Mouse (Mus musculus) neural tube, embryonic 13.5 days (tissue): ENCODE data around the gene Esrra. TPM values are rescaled to one million over a fixed set of nuclear protein-coding genes. Genes with fewer than 3 reads are reported as not detected.

Experiments used
- ATAC-seq: fragments of 200-750 bp; cut with Nextera tagmentation; 2 replicates; pipeline ENCODE4 v1.8.0; 2017; ENCODE audit warnings: low read depth, mild to moderate bottlenecking, moderate TSS enrichment, moderate library complexity
- H3K27ac ChIP-seq: fragments of 300-500 bp; sonication (generic); replicated peaks from 2 replicates; pipeline ENCODE4 v1.5.1; 2015; ENCODE audit warnings: moderate library complexity, mild to moderate bottlenecking, inconsistent platforms
- H3K27me3 ChIP-seq: fragments of 300-500 bp; sonication (generic); 2 replicates; pipeline ENCODE4 v1.6.1; 2015; ENCODE audit warnings: mild to moderate bottlenecking, inconsistent platforms
- H3K36me3 ChIP-seq: fragments of 300-500 bp; sonication (generic); 2 replicates; pipeline ENCODE4 v1.6.1; 2015; ENCODE audit warnings: mild to moderate bottlenecking, inconsistent platforms
- H3K4me1 ChIP-seq: fragments of 300-500 bp; sonication (generic); replicated peaks from 2 replicates; pipeline ENCODE4 v1.6.1; 2015; ENCODE audit warnings: inconsistent platforms
- H3K4me2 ChIP-seq: fragments of 300-500 bp; sonication (generic); 2 replicates; pipeline ENCODE4 v1.6.1; 2015; ENCODE audit warnings: inconsistent platforms, mild to moderate bottlenecking, moderate library complexity
- H3K4me3 ChIP-seq: fragments of 300-500 bp; sonication (generic); 2 replicates; pipeline ENCODE4 v1.5.1; 2015; ENCODE audit warnings: mild to moderate bottlenecking, inconsistent platforms
- H3K9ac ChIP-seq: fragments of 300-500 bp; sonication (generic); 2 replicates; pipeline ENCODE4 v1.6.1; 2015; ENCODE audit warnings: moderate library complexity, mild to moderate bottlenecking, inconsistent platforms
- H3K9me3 ChIP-seq: fragments of 300-500 bp; sonication (generic); 2 replicates; pipeline ENCODE4 v1.6.1; 2016; ENCODE audit warnings: inconsistent platforms
- WGBS: fragments of 180-500 bp; shearing (Covaris S2); methylation state at CpG from one replicate; pipeline ENCODE4 v1.1.7; 2015; 5-methylcytosine and 5-hydroxymethylcytosine counted together
- microRNA-seq: library from miRNA; unstranded; fragments of <30 nt; microRNA quantifications from one replicate; pipeline ENCODE4, GENCODE M21; 2016
- polyA plus RNA-seq: library from polyadenylated mRNA; unstranded; fragments of >200 nt; fragmentation: Nextera tagmentation; extraction: Ambion mirVana; gene quantifications from 2 replicates; pipeline ENCODE4 v1.2.1, GENCODE M21; 2015

Esrra gene
- polyA plus RNA-seq, 1 experiment from 2014 or later = 16.9 TPM

GRCm38 (mm10) chr19:6871574-6872271 is 49.9 kb downstream of the Esrra start:
- H3K9me3 ChIP-seq = no peaks in the 10 kb centered on the region
- no peaks in the 10 kb centered on the region for H3K27me3 ChIP-seq
- no peak for ATAC-seq
- 70% methylated on average over 5 of the region's 5 CpGs for WGBS
- H3K36me3 ChIP-seq = no peaks in the 10 kb centered on the region
- H3K4me1 ChIP-seq = no peaks in the 10 kb centered on the region
- H3K9ac ChIP-seq = no peak overlapping the region
- H3K4me3 ChIP-seq = no peak overlapping the region
- no peak overlapping the region for H3K27ac ChIP-seq
- H3K4me2 ChIP-seq = no peak overlapping the region

GRCm38 (mm10) chr19:6869355-6869754 is 52.3 kb downstream of the Esrra start:
- Histone ChIP-seq H3K27ac (no peak overlapping the region), H3K9me3 (peaks cover 5% of the 10 kb centered on the region; the same call in 1 of the 2 replicates), H3K27me3 (no peaks in the 10 kb centered on the region), H3K9ac (no peak overlapping the region), H3K4me3 (no peak overlapping the region), H3K36me3 (no peaks in the 10 kb centered on the region), H3K4me2 (peak overlapping the region; percentile 30; the same call in 1 of the 2 replicates), H3K4me1 (no peaks in the 10 kb centered on the region)
- 2% methylated on average over 5 of the region's 5 CpGs for whole genome bisulfite sequencing
- ATAC-seq = no peak

GRCm38 (mm10) chr19:6861451-6861850 is 60.2 kb downstream of the Esrra start:
- Histone ChIP-seq H3K9ac (no peak overlapping the region), H3K4me3 (no peak overlapping the region), H3K4me2 (no peak overlapping the region), H3K9me3 (peaks cover 5% of the 10 kb centered on the region; the same call in 1 of the 2 replicates), H3K27ac (no peak overlapping the region), H3K27me3 (no peaks in the 10 kb centered on the region), H3K4me1 (0 out of 2 replicates have a peak, but pooled peaks cover 2% of the 10 kb centered on the region), H3K36me3 (no peaks in the 10 kb centered on the region)
- no peak for ATAC-seq
- 95% methylated on average over 4 of the region's 4 CpGs for WGBS

Small RNAs within 50 kb of the gene (microRNA-seq; reads per million reads assigned to microRNA genes)
- gene Mir6990 = 1.3 reads per million

Other genes with a start within 250 kb of the Esrra start
- 8.4 and 9.8 TPM in 2 replicates for gene Rps6ka4, start 81.2 kb downstream of the Esrra start, polyA plus RNA-seq
- 0.54 and 1.3 TPM in 2 replicates for gene Ccdc88b, start 63.6 kb downstream of the Esrra start, polyA plus RNA-seq
- 117 and 159 TPM in 2 replicates for gene Trmt112, start 12.1 kb downstream of the Esrra start, polyA plus RNA-seq
- gene Prdx5, start 11.7 kb downstream of the Esrra start, polyA plus RNA-seq = 294 and 302 TPM in 2 replicates
- 3.0 and 7.9 TPM in 2 replicates for gene Catsperz, start 3.6 kb upstream of the Esrra start, polyA plus RNA-seq
- gene Kcnk4, start 12.7 kb upstream of the Esrra start, polyA plus RNA-seq = 3.4 and 5.2 TPM in 2 replicates
- gene Bad, start 20.0 kb upstream of the Esrra start, polyA plus RNA-seq = 90.4 and 95.1 TPM in 2 replicates
- 50.6 and 57.0 TPM in 2 replicates for gene Gpr137, start 20.7 kb upstream of the Esrra start, polyA plus RNA-seq
- 191 and 211 TPM in 2 replicates for gene Ppp1r14b, start 53.2 kb upstream of the Esrra start, polyA plus RNA-seq
- gene Plcb3, start 54.7 kb upstream of the Esrra start, polyA plus RNA-seq = 23.8 and 27.3 TPM in 2 replicates
- 104 and 120 TPM in 2 replicates for gene Fkbp2, start 58.7 kb upstream of the Esrra start, polyA plus RNA-seq
- gene Vegfb, start 65.8 kb upstream of the Esrra start, polyA plus RNA-seq = 37.2 and 39.3 TPM in 2 replicates
- gene Dnajc4, start 70.8 kb upstream of the Esrra start, polyA plus RNA-seq = 21.5 and 23.0 TPM in 2 replicates
- gene Nudt22, start 74.3 kb upstream of the Esrra start, polyA plus RNA-seq = 22.6 and 25.8 TPM in 2 replicates
- 14.9 and 18.2 TPM in 2 replicates for gene Trpt1, start 74.3 kb upstream of the Esrra start, polyA plus RNA-seq
- gene Fermt3, start 97.7 kb upstream of the Esrra start, polyA plus RNA-seq = 4.4 and 4.9 TPM in 2 replicates
- 244 and 248 TPM in 2 replicates for gene Stip1, start 118.2 kb upstream of the Esrra start, polyA plus RNA-seq
- 4.4 and 5.2 TPM in 2 replicates for gene Macrod1, start 135.0 kb upstream of the Esrra start, polyA plus RNA-seq
- 9.6 and 10.9 TPM in 2 replicates for gene Flrt1, start 183.9 kb upstream of the Esrra start, polyA plus RNA-seq